Mouse (Mus musculus): ENCODE data around the gene Trim28.

DNA sequence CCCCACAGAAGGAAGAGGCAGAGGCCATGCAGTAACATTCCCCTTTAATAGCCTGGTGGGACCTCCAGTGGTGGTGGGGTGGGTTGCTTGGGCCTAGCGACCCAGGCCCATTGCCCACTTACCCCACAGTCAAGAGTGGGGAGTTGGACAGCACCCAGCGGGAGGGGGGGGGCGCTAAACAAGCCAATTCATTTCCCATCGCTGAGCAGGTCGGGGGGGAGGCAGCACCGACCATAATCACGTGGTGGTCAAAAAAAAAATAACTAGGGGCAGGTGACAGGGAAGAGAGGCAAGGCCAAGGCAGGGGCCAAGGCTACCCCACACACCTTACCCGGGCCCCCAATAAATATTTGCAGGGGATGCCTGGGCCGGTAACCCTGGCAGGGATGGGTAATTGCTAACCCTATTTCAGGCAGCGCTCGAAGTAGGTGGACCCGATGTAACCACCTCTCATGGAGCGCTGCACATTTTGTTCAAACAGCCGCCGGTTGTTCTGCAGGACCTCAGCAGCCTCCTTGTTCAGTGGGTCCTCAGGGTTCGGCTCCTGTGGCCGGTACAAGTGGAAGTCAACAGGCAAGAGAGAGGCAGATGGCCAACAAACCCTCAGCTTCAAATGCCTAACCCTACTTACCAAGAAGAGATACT, 36.4 kb downstream of the Trim28 start:
- TF ChIP-seq ELF1 (IDR thresholded peaks at IDR 0.05; ENCODE audit: low read depth, low read length): no peak
- no peak for TF ChIP-seq EP300 (IDR thresholded peaks at IDR 0.05; ENCODE audit: low read length)

Measured in CH12.LX (cell line).